Mouse (Mus musculus) liver, embryonic 16.5 days (tissue): ENCODE results near the gene Ubl4a. TPM values are rescaled to one million over a fixed set of nuclear protein-coding genes. Genes with fewer than 3 reads are reported as not detected.

Source experiments
- microRNA-seq: library from miRNA; unstranded; fragments of <30 nt; microRNA quantifications from one replicate; pipeline ENCODE4, GENCODE M21; 2016
- polyA plus RNA-seq: library from polyadenylated mRNA; unstranded; fragments of >200 nt; fragmentation: Nextera tagmentation; extraction: Ambion mirVana; gene quantifications from 2 replicates; pipeline ENCODE4 v1.2.1, GENCODE M21; 2015

The Ubl4a gene
- polyA plus RNA-seq, 1 experiment from 2014 or later, result 37.1 TPM

Small RNAs within 50 kb of the gene (microRNA-seq; reads per million reads assigned to microRNA genes)
- 0.74 reads per million for gene Mir7092

Other genes with a start within 250 kb of the Ubl4a start
- gene Opn1mw, start 245.8 kb downstream of the Ubl4a start, polyA plus RNA-seq, result not detected in 2 replicates
- 5.5 and 5.7 TPM in 2 replicates for gene Mecp2, start 237.9 kb downstream of the Ubl4a start, polyA plus RNA-seq
- gene Tex28, start 205.4 kb downstream of the Ubl4a start, polyA plus RNA-seq, result not detected in 2 replicates
- not detected in 2 replicates for gene Tktl1, start 196.0 kb downstream of the Ubl4a start, polyA plus RNA-seq
- 42.7 and 53.3 TPM in 2 replicates for gene Flna, start 123.4 kb downstream of the Ubl4a start, polyA plus RNA-seq
- 7.4 and 7.7 TPM in 2 replicates for gene Emd, start 118.5 kb downstream of the Ubl4a start, polyA plus RNA-seq
- gene Rpl10, start 102.4 kb downstream of the Ubl4a start, polyA plus RNA-seq, result 375 and 448 TPM in 2 replicates
- 27.8 and 30.2 TPM in 2 replicates for gene Taz, start 91.3 kb downstream of the Ubl4a start, polyA plus RNA-seq
- gene Dnase1l1, start 90.9 kb downstream of the Ubl4a start, polyA plus RNA-seq, result 22.0 and 23.6 TPM in 2 replicates
- 79.2 and 79.8 TPM in 2 replicates for gene Atp6ap1, start 76.1 kb downstream of the Ubl4a start, polyA plus RNA-seq
- 57.2 and 63.5 TPM in 2 replicates for gene Gdi1, start 68.2 kb downstream of the Ubl4a start, polyA plus RNA-seq
- 25.0 and 30.2 TPM in 2 replicates for gene Fam50a, start 60.2 kb downstream of the Ubl4a start, polyA plus RNA-seq
- 1.2 and 1.5 TPM in 2 replicates for gene Plxna3, start 44.2 kb downstream of the Ubl4a start, polyA plus RNA-seq
- 35.8 and 42.0 TPM in 2 replicates for gene Lage3, start 19.6 kb downstream of the Ubl4a start, polyA plus RNA-seq
- gene Slc10a3, start 131 bp upstream of the Ubl4a start, polyA plus RNA-seq, result 6.1 TPM in 2 replicates
- gene Fam3a, start 20.1 kb upstream of the Ubl4a start, polyA plus RNA-seq, result 13.1 and 14.2 TPM in 2 replicates
- 29.4 and 29.7 TPM in 2 replicates for gene Ikbkg, start 20.1 kb upstream of the Ubl4a start, polyA plus RNA-seq
- 42.3 and 42.7 TPM in 2 replicates for gene G6pdx, start 56.0 kb upstream of the Ubl4a start, polyA plus RNA-seq
- not detected in 2 replicates for gene Gm6880, start 108.2 kb upstream of the Ubl4a start, polyA plus RNA-seq
- gene Olfr1326-ps1, start 201.7 kb upstream of the Ubl4a start, polyA plus RNA-seq, result not detected in 2 replicates
- gene Olfr1325, start 219.5 kb upstream of the Ubl4a start, polyA plus RNA-seq, result not detected in 2 replicates